In the genomic region with DNA sequence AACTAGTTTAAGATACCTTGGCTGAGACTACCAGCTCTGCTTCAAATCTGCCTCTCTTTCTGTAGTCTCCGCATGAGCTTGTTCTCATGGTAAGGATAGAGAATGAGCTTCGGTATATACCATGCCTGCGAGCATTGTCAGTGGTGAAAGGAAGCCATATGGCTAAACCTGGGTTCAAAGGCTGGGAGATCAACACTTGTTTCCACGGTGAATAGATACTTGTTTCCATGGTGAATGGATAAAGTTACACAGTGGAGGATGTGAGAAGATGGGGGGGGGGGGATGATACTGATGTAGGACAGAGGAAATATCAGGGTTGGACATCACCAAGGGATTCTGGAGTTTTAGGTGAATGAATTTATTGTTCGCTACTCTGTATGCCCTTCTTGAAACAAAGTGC, we compare ENCODE assay signal across 25 mouse cellular contexts.
A peak's percentile ranks its signal among the peaks of the same experiment; 100 is the strongest.
DNase-seq lines count a peak whose midpoint lies in the region; ATAC-seq and TF ChIP-seq lines count a peak whose summit lies in the region.
"Had no signal": no experiment of that assay in that cellular context is flagged by ENCODE, and none has a peak within 500 bp of the region (broad histone marks: within the 10 kb centered on the region; RNA-seq: fewer than 3 reads in every experiment).

No protein-coding gene starts in this region.

- no peaks in the 10 kb centered on the region for H3K36me3 ChIP-seq in hindbrain, embryonic 12.5 days
- H3K36me3 ChIP-seq in hindbrain, embryonic 13.5 days: no peaks in the 10 kb centered on the region
- no peaks in the 10 kb centered on the region for H3K36me3 ChIP-seq in neural tube, embryonic 11.5 days (ENCODE audit: control insufficient read depth, insufficient read depth, low read length)
- H3K36me3 ChIP-seq in forebrain, embryonic 14.5 days (ENCODE audit: control insufficient read depth, insufficient read depth, low read length): no peaks in the 10 kb centered on the region
- H3K36me3 ChIP-seq: heart, embryonic 13.5 days; limb, embryonic 13.5 days; liver, embryonic 12.5 days had no signal

- no peak overlapping the region for H3K4me2 ChIP-seq in hindbrain, embryonic 12.5 days (replicated peaks)
- H3K4me2 ChIP-seq in hindbrain, embryonic 13.5 days: no peak overlapping the region
- no peak overlapping the region for H3K4me2 ChIP-seq in neural tube, embryonic 11.5 days (ENCODE audit: low read depth)
- no peak overlapping the region for H3K4me2 ChIP-seq in forebrain, embryonic 14.5 days (ENCODE audit: low read length)
- H3K4me2 ChIP-seq: heart, embryonic 13.5 days; limb, embryonic 13.5 days; liver, embryonic 12.5 days had no signal

- H3K9ac ChIP-seq in hindbrain, embryonic 12.5 days: no peak overlapping the region
- no peak overlapping the region for H3K9ac ChIP-seq in hindbrain, embryonic 13.5 days
- no peak overlapping the region for H3K9ac ChIP-seq in neural tube, embryonic 11.5 days (ENCODE audit: low read length)
- no peak overlapping the region for H3K9ac ChIP-seq in forebrain, embryonic 14.5 days (ENCODE audit: low read length)
- H3K9ac ChIP-seq: heart, embryonic 13.5 days; limb, embryonic 13.5 days; liver, embryonic 12.5 days had no signal

- intact Hi-C loops in gastrocnemius, adult 2 months (cut with DNase I): no loop called here

- H3K27me3 ChIP-seq in hindbrain, embryonic 12.5 days: no peaks in the 10 kb centered on the region
- no peaks in the 10 kb centered on the region for H3K27me3 ChIP-seq in hindbrain, embryonic 13.5 days
- H3K27me3 ChIP-seq in neural tube, embryonic 11.5 days (ENCODE audit: control insufficient read depth, insufficient read depth, low read length): no peaks in the 10 kb centered on the region
- no peaks in the 10 kb centered on the region for H3K27me3 ChIP-seq in forebrain, embryonic 14.5 days (replicated peaks; ENCODE audit: control insufficient read depth, insufficient read depth, low read length)
- H3K27me3 ChIP-seq: heart, embryonic 13.5 days; limb, embryonic 13.5 days; liver, embryonic 12.5 days had no signal

- H3K4me1 ChIP-seq in hindbrain, embryonic 12.5 days: 0 out of 2 replicates have a peak, but pooled peaks cover 4% of the 10 kb centered on the region
- no peaks in the 10 kb centered on the region for H3K4me1 ChIP-seq in hindbrain, embryonic 13.5 days (replicated peaks)
- H3K4me1 ChIP-seq in neural tube, embryonic 11.5 days (ENCODE audit: control insufficient read depth, insufficient read depth, low read length): no peaks in the 10 kb centered on the region
- H3K4me1 ChIP-seq in forebrain, embryonic 14.5 days (ENCODE audit: control insufficient read depth, insufficient read depth, low read length): no peaks in the 10 kb centered on the region
- H3K4me1 ChIP-seq: heart, embryonic 13.5 days; liver, embryonic 12.5 days had no signal

- H3K4me3 ChIP-seq in hindbrain, embryonic 12.5 days: no peak overlapping the region
- no peak overlapping the region for H3K4me3 ChIP-seq in hindbrain, embryonic 13.5 days
- no peak overlapping the region for H3K4me3 ChIP-seq in neural tube, embryonic 11.5 days (ENCODE audit: low read depth, low read length)
- no peak overlapping the region for H3K4me3 ChIP-seq in forebrain, embryonic 14.5 days (ENCODE audit: low read depth, low read length)
- no peak overlapping the region for H3K4me3 ChIP-seq in gastrocnemius, adult 2 months
- H3K4me3 ChIP-seq: heart, embryonic 13.5 days; limb, embryonic 13.5 days; liver, embryonic 12.5 days had no signal

- no peak overlapping the region for H3K27ac ChIP-seq in hindbrain, embryonic 12.5 days
- H3K27ac ChIP-seq in hindbrain, embryonic 13.5 days: no peak overlapping the region
- no peak overlapping the region for H3K27ac ChIP-seq in neural tube, embryonic 11.5 days (ENCODE audit: low read depth, low read length)
- no peak overlapping the region for H3K27ac ChIP-seq in forebrain, embryonic 14.5 days (ENCODE audit: low read depth, low read length)
- H3K27ac ChIP-seq in gastrocnemius, adult 2 months: no peak overlapping the region
- H3K27ac ChIP-seq: heart, embryonic 13.5 days; kidney, postnatal 0 days; limb, embryonic 13.5 days; liver, embryonic 12.5 days had no signal

- no peaks in the 10 kb centered on the region for H3K9me3 ChIP-seq in hindbrain, embryonic 12.5 days (replicated peaks)
- H3K9me3 ChIP-seq in hindbrain, embryonic 13.5 days: no peaks in the 10 kb centered on the region
- no peaks in the 10 kb centered on the region for H3K9me3 ChIP-seq in neural tube, embryonic 11.5 days (ENCODE audit: control insufficient read depth, low read length)
- no peaks in the 10 kb centered on the region for H3K9me3 ChIP-seq in forebrain, embryonic 14.5 days (replicated peaks; ENCODE audit: control insufficient read depth, low read length)
- H3K9me3 ChIP-seq: heart, embryonic 13.5 days; limb, embryonic 13.5 days; liver, embryonic 12.5 days had no signal

- peak; percentile 48 for ATAC-seq in hindbrain, embryonic 12.5 days (ENCODE audit: low FRiP score)
- no peak for ATAC-seq in hindbrain, embryonic 13.5 days (ENCODE audit: low FRiP score)
- ATAC-seq in neural tube, embryonic 11.5 days (ENCODE audit: insufficient read depth, low FRiP score, low TSS enrichment): peak; percentile 65; the same call in 1 of the 2 replicates
- ATAC-seq in forebrain, embryonic 14.5 days: peak; percentile 34; the same call in 1 of the 2 replicates
- ATAC-seq: CD4-positive, CD25-positive, alpha-beta regulatory T cell, adult 4 months; inflammation-experienced regulatory T-cells, adult 6 months; liver, embryonic 12.5 days had no signal

- DNase-seq in embryo, embryonic 10.5 days (ENCODE audit: low spot score): peak; percentile 37
- DNase-seq in embryo, embryonic 9.5 days (ENCODE audit: extremely low spot score): no peak
- no peak for DNase-seq in neural tube, embryonic 11.5 days (ENCODE audit: low spot score)
- no peak for DNase-seq in neural tube, embryonic 10.5 days (ENCODE audit: extremely low spot score, low spot score)
- DNase-seq in forebrain, embryonic 14.5 days (ENCODE audit: low spot score): peak; percentile 16
- no peak for DNase-seq in gastrocnemius, adult 2 months
- DNase-seq: adrenal gland, postnatal 25 days; cerebellum, adult 11 months; gastrocnemius, postnatal 25 days; heart, adult 18-20 months; heart, postnatal 14 days; kidney, adult 2 months; layer of hippocampus, adult 9-11 months; lung, adult 18-20 months; lung, postnatal 10 days; thymus, adult 18-20 months; thymus, postnatal 36 days had no signal

- no peak for TF ChIP-seq CTCF in gastrocnemius, adult 2 months (IDR thresholded peaks at IDR 0.05)

- WGBS in hindbrain, embryonic 12.5 days: 38% methylated on average over 5 of the region's 5 CpGs
- WGBS in hindbrain, embryonic 13.5 days: 35% methylated on average over 5 of the region's 5 CpGs
- 51% methylated on average over 5 of the region's 5 CpGs for WGBS in neural tube, embryonic 11.5 days
- 58% methylated on average over 5 of the region's 5 CpGs for WGBS in forebrain, embryonic 14.5 days

Comparison
In these comparisons a context has a peak if more than half of its experiments do, and no peak if none do; other contexts are left out.
1. DNase-seq: peak in embryo, embryonic 10.5 days (single experiment) and forebrain, embryonic 14.5 days (single experiment); none in embryo, embryonic 9.5 days (single experiment), neural tube, embryonic 11.5 days (single experiment), neural tube, embryonic 10.5 days (single experiment) and gastrocnemius, adult 2 months (single experiment).